Mouse (Mus musculus): ENCODE data around the gene Plekhb2.

DNA sequence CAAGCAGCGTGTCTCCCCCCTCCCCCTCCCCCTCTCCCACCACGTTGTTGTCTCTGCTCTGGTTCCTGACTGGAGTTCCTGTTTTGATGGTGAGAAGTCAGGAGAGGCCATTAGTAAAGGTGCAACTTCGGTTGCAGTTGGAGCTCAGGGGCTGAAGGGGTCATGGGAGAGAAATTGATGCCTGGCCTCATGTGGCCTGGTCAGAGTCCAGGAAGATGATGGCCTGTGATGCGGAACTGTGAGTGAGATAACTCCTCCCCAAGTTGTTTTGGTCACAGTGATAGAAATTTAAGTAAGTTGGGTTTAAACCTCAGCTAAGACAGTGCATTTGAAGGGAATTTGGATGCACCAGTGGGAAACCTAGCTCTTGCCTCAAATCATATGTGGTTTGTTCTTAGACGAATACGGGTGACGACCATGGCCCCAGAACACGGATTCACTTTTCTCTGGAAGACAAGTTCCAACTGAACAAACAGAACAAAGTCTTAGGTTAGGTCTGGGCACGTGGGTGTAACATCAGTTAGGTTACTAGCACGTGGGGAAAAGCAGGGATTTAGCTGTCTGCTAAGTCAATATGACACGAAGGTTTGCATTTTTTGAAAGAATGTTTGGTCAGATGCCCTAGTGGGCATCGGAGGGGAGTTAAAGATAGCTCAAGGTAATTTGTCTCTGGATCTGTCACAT is 5.4 kb downstream of the Plekhb2 start:
- TF ChIP-seq CTCF (IDR thresholded peaks at IDR 0.05; ENCODE audit: low read depth) (no peak), EP300 (IDR thresholded peaks at IDR 0.05; ENCODE audit: low read depth) (no peak)

Data from liver, postnatal 0 days (tissue).